Mouse (Mus musculus) hindbrain, embryonic 15.5 days (tissue): Measurements from ENCODE around the gene St6galnac4. TPM values are rescaled to one million over a fixed set of nuclear protein-coding genes. Genes with fewer than 3 reads are reported as not detected.

Source experiments
- ATAC-seq: fragments of 200-750 bp; cut with Nextera tagmentation; 2 replicates; pipeline ENCODE4 v1.8.0; 2017; ENCODE audit warnings: low read depth, moderate number of reproducible peaks, moderate TSS enrichment; ENCODE audit not compliant: low FRiP score
- H3K27ac ChIP-seq: fragments of 300-500 bp; sonication (generic); replicated peaks from 2 replicates; pipeline ENCODE4 v1.5.1; 2015; ENCODE audit warnings: mild to moderate bottlenecking, inconsistent platforms
- H3K27me3 ChIP-seq: fragments of 300-500 bp; sonication (generic); 2 replicates; pipeline ENCODE4 v1.6.1; 2015; ENCODE audit warnings: control low read depth, inconsistent platforms
- H3K36me3 ChIP-seq: fragments of 300-500 bp; sonication (generic); 2 replicates; pipeline ENCODE4 v1.6.1; 2015; ENCODE audit warnings: control low read depth, inconsistent platforms
- H3K4me1 ChIP-seq: fragments of 300-500 bp; sonication (generic); replicated peaks from 2 replicates; pipeline ENCODE4 v1.6.1; 2015; ENCODE audit warnings: control low read depth, inconsistent platforms
- H3K4me2 ChIP-seq: fragments of 300-500 bp; sonication (generic); 2 replicates; pipeline ENCODE4 v1.6.1; 2015; ENCODE audit warnings: moderate library complexity, mild to moderate bottlenecking, inconsistent platforms
- H3K4me3 ChIP-seq: fragments of 300-500 bp; sonication (generic); 2 replicates; pipeline ENCODE4 v1.5.1; 2015; ENCODE audit warnings: mild to moderate bottlenecking, inconsistent platforms
- H3K9ac ChIP-seq: fragments of 300-500 bp; sonication (generic); 2 replicates; pipeline ENCODE4 v1.6.1; 2015; ENCODE audit warnings: inconsistent platforms
- H3K9me3 ChIP-seq: fragments of 300-500 bp; sonication (generic); 2 replicates; pipeline ENCODE4 v1.6.1; 2016; ENCODE audit warnings: control low read depth, inconsistent platforms
- WGBS: fragments of 180-500 bp; shearing (Covaris S2); methylation state at CpG from one replicate; pipeline ENCODE4 v1.1.7; 2015; 5-methylcytosine and 5-hydroxymethylcytosine counted together
- polyA plus RNA-seq: library from polyadenylated mRNA; unstranded; fragments of >200 nt; fragmentation: Nextera tagmentation; extraction: Ambion mirVana; gene quantifications from 2 replicates; pipeline ENCODE4 v1.2.1, GENCODE M21; 2015

Gene St6galnac4
- polyA plus RNA-seq, 1 experiment from 2014 or later, result 41.9 TPM

DNA sequence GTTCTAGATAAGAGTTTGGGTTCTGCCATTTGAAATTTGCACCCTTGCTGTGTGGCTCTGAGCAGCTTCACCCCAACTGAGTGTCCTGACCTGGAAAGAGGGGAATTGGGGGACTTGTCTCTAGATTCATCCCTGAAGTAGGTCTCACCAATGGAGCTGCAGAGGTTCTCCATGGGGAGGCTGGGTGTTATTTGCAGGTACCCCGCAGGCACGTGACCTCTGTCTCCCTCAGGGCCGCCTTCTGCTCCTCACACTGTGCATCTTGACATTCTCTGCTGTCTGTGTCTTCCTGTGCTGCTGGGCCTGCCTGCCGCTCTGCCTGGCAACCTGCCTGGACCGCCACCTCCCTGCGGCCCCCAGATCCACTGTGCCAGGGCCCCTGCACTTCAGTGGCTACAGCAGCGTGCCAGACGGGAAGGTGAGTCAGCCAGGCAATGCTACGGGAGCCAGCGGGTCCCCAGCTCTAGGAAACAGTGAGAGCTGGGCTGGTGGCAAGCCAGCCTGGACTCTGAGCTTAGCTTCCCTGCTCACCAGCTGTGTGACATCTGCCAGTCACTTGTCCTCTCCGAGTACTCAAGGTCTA, 2.4 kb downstream of the St6galnac4 start:
- Histone ChIP-seq H3K27ac (peak overlapping the region; percentile 42; the same call in 1 of the 2 replicates), H3K4me1 (peaks cover 40% of the 10 kb centered on the region), H3K36me3 (peaks cover 5% of the 10 kb centered on the region; the same call in 1 of the 2 replicates), H3K9me3 (no peaks in the 10 kb centered on the region), H3K27me3 (no peaks in the 10 kb centered on the region), H3K4me2 (peak overlapping the region; percentile 5; the same call in 1 of the 2 replicates), H3K9ac (no peak overlapping the region), H3K4me3 (no peak overlapping the region)
- no peak for ATAC-seq
- WGBS, result 52% methylated on average over 11 of the region's 11 CpGs

DNA sequence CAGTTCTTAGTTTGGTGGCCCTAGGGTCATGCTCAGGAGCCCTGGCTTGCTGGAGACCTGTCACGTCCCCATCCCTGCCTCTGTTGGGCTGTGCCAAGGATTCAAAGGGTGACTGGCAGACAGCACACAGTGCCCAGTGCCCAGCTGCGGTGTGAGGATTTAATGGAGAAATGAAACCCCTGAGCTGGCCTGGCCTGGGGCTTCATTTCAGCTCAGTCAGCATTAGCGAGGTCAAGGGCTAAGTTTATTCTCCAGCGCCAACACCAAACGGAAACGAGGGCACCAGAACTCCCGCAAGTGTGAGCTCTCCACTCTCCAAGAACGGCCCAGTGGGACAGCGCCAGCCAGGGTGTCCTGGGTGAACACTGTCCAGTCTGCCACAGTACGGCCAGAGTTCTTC, 3.3 kb downstream of the St6galnac4 start:
- peaks cover 40% of the 10 kb centered on the region for H3K4me1 ChIP-seq
- ATAC-seq, result no peak
- 85% methylated on average over 10 of the region's 10 CpGs for WGBS

DNA sequence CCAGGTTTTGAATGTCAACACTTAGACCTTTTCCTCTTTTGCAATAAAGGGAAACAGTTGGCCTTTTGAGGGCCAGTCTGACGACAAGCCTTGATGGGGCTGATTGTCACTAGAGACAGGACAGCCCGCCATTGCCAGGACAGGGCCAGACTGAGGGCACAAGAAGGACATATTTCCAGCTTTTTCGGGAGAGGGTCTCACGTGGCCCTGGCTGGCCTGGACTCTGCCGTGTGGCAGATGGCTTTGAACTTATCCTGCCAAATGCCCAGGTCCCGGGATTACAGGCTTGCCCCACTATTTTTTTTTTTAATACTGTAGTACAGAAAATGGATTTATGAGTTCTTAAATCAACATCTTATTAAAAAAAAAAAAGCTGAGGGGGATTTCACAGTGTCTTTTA, 4.4 kb downstream of the St6galnac4 start:
- ATAC-seq, result no peak
- no peaks in the 10 kb centered on the region for H3K9me3 ChIP-seq
- H3K27ac ChIP-seq, result no peak overlapping the region
- 67% methylated on average over 6 of the region's 6 CpGs for WGBS
- no peak overlapping the region for H3K4me3 ChIP-seq
- no peaks in the 10 kb centered on the region for H3K27me3 ChIP-seq
- H3K4me1 ChIP-seq, result peaks cover 38% of the 10 kb centered on the region
- H3K9ac ChIP-seq, result no peak overlapping the region
- peaks cover 12% of the 10 kb centered on the region; the same call in 1 of the 2 replicates for H3K36me3 ChIP-seq
- no peak overlapping the region for H3K4me2 ChIP-seq

More for the DNA sequence above, 3.3 kb downstream of the St6galnac4 start:
- Histone ChIP-seq H3K27me3 (no peaks in the 10 kb centered on the region), H3K36me3 (peaks cover 12% of the 10 kb centered on the region; the same call in 1 of the 2 replicates), H3K9me3 (no peaks in the 10 kb centered on the region), H3K27ac (no peak overlapping the region), H3K4me2 (no peak overlapping the region), H3K9ac (no peak overlapping the region), H3K4me3 (no peak overlapping the region)

DNA sequence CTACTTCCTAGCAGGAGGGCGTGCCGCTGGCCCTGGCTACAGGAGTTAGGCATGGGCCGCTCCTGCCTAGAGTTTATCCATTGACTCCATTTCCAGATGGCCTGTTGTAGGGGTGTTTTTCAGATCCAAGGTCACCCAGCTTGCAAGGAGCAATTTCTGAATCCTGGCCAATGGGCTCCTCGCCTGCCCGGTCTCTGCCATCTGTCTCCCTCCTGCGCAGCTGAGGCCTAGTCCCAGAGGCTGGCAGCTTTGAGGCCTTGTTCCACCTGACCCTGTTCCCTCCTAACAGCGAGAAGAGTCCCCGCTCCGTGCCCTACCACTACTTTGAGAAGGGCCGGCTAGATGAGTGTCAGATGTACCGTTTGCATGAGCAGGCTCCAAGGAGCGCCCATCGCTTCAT, 9.8 kb downstream of the St6galnac4 start:
- H3K9me3 ChIP-seq, result no peaks in the 10 kb centered on the region
- H3K4me3 ChIP-seq, result no peak overlapping the region
- peaks cover 17% of the 10 kb centered on the region; the same call in 1 of the 2 replicates for H3K36me3 ChIP-seq
- H3K4me2 ChIP-seq, result no peak overlapping the region
- H3K9ac ChIP-seq, result no peak overlapping the region
- ATAC-seq, result no peak
- WGBS, result 74% methylated on average over 13 of the region's 13 CpGs
- no peaks in the 10 kb centered on the region; the same call in 1 of the 2 replicates for H3K4me1 ChIP-seq
- H3K27me3 ChIP-seq, result no peaks in the 10 kb centered on the region
- H3K27ac ChIP-seq, result no peak overlapping the region

DNA sequence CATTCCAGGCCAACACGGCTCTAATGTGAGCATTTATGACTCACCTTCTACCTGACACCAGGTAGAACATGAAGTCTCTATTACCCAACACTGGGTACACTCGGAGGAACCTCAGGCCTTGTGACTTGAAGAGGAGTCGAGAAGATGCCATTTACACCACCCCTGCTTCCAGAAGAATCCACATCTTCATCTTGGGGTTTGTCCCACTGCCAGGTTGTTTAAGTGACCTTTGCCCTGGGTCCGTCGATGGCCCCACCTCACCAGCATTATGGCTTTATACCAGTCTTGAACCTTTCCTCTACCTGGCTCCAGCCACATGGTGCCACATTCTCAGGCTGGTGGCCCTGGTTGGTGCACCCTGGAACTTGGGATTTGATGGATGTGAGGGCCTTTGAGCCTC, 10.4 kb downstream of the St6galnac4 start:
- Histone ChIP-seq H3K9me3 (no peaks in the 10 kb centered on the region), H3K36me3 (peaks cover 17% of the 10 kb centered on the region; the same call in 1 of the 2 replicates), H3K27me3 (no peaks in the 10 kb centered on the region), H3K27ac (no peak overlapping the region), H3K9ac (no peak overlapping the region), H3K4me2 (no peak overlapping the region), H3K4me1 (no peaks in the 10 kb centered on the region; the same call in 1 of the 2 replicates), H3K4me3 (no peak overlapping the region)
- no peak for ATAC-seq
- WGBS, result 93% methylated on average over 5 of the region's 5 CpGs

DNA sequence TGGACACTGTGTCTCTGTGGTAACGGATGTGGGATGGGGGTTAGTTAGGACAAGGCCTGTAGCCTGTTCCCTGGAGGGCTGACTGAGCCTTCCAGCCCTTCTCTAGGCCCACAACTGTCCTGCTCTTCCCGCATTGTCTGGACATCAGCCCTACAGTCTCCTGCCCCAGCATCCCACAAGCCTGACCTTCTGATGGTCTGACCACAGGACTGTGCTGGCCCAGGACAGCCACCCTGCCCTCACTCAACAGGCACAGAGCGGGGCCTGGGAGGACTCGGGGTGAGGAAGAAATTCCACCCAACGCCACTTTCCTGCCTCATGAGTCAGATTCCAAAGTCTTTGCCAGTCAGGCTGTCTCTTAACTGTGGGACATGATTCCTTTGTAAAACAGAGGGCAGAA, 10.8 kb downstream of the St6galnac4 start:
- peaks cover 17% of the 10 kb centered on the region; the same call in 1 of the 2 replicates for H3K36me3 ChIP-seq
- H3K27ac ChIP-seq, result no peak overlapping the region
- ATAC-seq, result no peak
- H3K4me3 ChIP-seq, result no peak overlapping the region
- no peak overlapping the region for H3K9ac ChIP-seq
- H3K4me1 ChIP-seq, result no peaks in the 10 kb centered on the region; the same call in 1 of the 2 replicates
- H3K27me3 ChIP-seq, result no peaks in the 10 kb centered on the region
- 85% methylated on average over 5 of the region's 5 CpGs for WGBS
- no peaks in the 10 kb centered on the region for H3K9me3 ChIP-seq
- no peak overlapping the region for H3K4me2 ChIP-seq

DNA sequence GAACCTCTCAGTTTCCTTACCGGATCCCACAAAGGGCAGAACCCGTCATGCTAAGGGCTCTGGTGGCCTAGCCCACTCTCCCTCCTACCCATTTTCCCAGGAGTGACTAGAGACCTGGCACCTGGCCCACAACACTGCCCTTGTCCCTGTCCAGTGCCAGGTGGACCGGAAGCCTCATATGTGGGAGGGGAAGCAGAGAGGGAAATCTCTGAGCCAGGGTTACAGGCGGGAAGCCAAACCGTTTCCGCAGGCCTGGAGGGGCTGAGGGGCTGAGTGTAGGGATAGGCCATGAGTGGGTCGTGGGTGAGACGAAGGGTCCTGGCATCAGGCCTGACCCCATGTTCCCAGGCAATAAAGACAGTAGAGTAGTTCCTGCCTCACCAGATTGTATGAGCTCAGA, 11.6 kb downstream of the St6galnac4 start:
- Histone ChIP-seq H3K4me1 (no peaks in the 10 kb centered on the region; the same call in 1 of the 2 replicates), H3K4me2 (no peak overlapping the region), H3K9me3 (no peaks in the 10 kb centered on the region), H3K27me3 (no peaks in the 10 kb centered on the region), H3K36me3 (peaks cover 17% of the 10 kb centered on the region; the same call in 1 of the 2 replicates), H3K27ac (no peak overlapping the region), H3K9ac (no peak overlapping the region), H3K4me3 (no peak overlapping the region)
- 75% methylated on average over 8 of the region's 8 CpGs for WGBS
- ATAC-seq, result no peak

DNA sequence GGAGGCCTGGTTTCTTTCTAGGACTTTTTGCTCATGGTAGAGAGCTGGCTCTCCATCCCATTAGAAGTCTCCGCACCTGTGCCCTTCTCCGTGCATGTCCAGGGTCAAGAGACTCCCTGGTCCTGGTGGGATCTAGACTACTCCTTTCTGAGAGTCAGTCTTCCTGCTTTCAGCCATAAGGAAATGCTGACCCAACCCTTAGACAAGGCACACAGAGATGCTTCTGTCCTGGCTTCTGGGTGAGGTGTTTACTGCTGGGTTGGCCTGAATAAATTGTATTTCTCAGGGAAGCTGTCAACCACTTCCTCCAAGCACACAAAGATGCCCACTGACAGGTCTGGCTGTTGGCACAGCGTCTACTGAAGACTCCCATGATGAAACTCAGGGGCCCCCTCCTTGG, 12.5 kb downstream of the St6galnac4 start, which contains the start of gene St6galnac6:
TSS of gene St6galnac6 (plus strand) at position 301 of the 400 bp plus-strand sequence.
- no peak within 1 kb of the TSS for H3K9ac ChIP-seq
- no peaks in the 10 kb centered on the region for H3K9me3 ChIP-seq
- no peak within 1 kb of the TSS for H3K4me3 ChIP-seq
- H3K27ac ChIP-seq, result no peak within 1 kb of the TSS
- ATAC-seq, result no peak
- no peaks in the 10 kb centered on the region for H3K27me3 ChIP-seq
- 95% methylated on average over 3 of the region's 3 CpGs for WGBS
- H3K4me2 ChIP-seq, result no peak within 1 kb of the TSS
- no peaks in the 10 kb centered on the region; the same call in 1 of the 2 replicates for H3K4me1 ChIP-seq
- H3K36me3 ChIP-seq, result peaks cover 11% of the 10 kb centered on the region; the same call in 1 of the 2 replicates

DNA sequence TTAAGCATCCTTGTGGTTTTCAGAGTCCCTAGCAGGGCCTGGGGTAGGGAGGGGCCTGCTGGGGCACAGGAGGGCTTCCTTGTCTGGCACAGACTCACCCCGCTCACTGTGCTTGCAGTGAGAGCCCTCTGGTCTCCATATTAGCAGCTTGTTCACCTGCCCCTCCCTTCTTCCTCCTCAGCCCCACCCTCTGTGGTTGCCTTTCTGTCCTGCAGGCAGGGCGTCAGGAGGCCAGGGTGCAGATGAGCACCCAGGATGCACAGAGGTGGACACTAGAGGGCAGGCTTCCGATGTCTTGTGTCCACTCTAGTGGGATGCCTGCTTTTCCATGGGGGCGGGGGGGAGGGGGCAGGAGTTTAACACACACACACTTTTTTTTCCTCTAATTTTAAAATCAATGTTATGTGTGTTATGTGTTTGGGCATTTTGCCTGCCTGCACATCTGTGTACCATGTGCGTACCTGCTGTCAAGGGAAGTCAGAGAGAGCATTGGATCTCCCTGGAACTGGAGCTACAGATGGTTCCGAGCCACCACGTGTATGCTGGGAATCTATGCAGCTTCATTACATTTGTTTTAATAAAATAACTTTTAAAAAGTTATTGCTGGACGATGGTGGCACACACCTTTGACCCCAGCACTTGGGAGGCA, 14.6 kb downstream of the St6galnac4 start:
- no peak overlapping the region for H3K4me2 ChIP-seq
- no peak overlapping the region for H3K9ac ChIP-seq
- 0 out of 2 replicates have a peak, but pooled peaks cover 5% of the 10 kb centered on the region for H3K36me3 ChIP-seq
- WGBS, result 40% methylated on average over 8 of the region's 8 CpGs
- peaks cover 2% of the 10 kb centered on the region for H3K4me1 ChIP-seq
- H3K4me3 ChIP-seq, result no peak overlapping the region
- ATAC-seq, result no peak
- no peaks in the 10 kb centered on the region for H3K9me3 ChIP-seq
- H3K27ac ChIP-seq, result no peak overlapping the region
- H3K27me3 ChIP-seq, result no peaks in the 10 kb centered on the region

DNA sequence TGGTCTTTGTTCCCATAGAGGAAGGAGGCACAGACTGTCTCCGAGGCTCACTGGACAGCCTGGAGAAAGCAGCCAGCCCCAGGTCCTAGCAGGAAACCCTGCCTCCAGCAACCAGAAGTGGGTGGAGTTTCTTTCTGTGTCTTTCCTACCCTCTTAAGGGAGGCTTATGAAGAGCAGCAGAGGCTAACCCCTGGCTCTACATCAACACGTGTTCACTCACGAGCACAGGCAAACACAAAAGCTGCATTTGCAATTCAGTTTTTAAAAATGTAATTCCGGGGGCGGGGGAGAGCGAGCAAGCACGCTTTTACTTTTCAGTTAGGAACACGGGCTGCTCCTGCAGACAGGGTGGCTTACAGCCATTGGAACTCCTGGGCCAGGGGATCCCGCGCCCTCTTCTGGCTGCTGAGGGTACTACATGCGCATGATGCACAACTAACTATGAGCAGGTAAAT, 15.7 kb downstream of the St6galnac4 start:
- Histone ChIP-seq H3K4me1 (peaks cover 10% of the 10 kb centered on the region), H3K9ac (no peak overlapping the region), H3K36me3 (no peaks in the 10 kb centered on the region), H3K9me3 (no peaks in the 10 kb centered on the region), H3K27me3 (no peaks in the 10 kb centered on the region), H3K4me3 (peak overlapping the region; percentile 26), H3K4me2 (peak overlapping the region; percentile 48), H3K27ac (no peak overlapping the region)
- WGBS, result 2% methylated on average over 11 of the region's 11 CpGs
- peak; percentile 43; the same call in 1 of the 2 replicates for ATAC-seq

DNA sequence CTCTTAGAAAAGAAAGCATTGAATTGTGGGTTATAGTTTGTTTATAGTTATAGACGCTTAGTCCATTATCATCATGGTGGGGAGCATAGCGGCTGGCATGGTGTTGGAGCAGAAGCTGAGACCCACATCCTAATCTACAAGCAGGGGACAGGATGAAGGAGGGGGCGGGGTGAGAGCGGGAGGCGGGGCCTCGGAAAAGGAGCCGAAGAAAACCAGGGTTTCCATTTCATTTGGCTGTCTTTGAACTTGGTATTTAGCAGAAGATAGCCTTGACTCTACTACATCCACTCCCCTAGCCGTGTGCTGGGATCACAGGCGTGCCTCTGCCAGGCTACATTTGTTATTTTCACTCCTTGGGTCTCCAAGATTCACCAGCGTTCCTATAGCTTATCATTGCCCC, 17.7 kb downstream of the St6galnac4 start:
- no peak for ATAC-seq
- WGBS, result 48% methylated on average over 10 of the region's 10 CpGs
- Histone ChIP-seq H3K27ac (no peak overlapping the region), H3K4me2 (no peak overlapping the region), H3K9me3 (no peaks in the 10 kb centered on the region), H3K9ac (no peak overlapping the region), H3K36me3 (no peaks in the 10 kb centered on the region), H3K27me3 (peaks cover 3% of the 10 kb centered on the region; the same call in 1 of the 2 replicates), H3K4me1 (peaks cover 24% of the 10 kb centered on the region), H3K4me3 (no peak overlapping the region)
